Comparison of ENCODE assay signal across 7 mouse cellular contexts in the genomic region with DNA sequence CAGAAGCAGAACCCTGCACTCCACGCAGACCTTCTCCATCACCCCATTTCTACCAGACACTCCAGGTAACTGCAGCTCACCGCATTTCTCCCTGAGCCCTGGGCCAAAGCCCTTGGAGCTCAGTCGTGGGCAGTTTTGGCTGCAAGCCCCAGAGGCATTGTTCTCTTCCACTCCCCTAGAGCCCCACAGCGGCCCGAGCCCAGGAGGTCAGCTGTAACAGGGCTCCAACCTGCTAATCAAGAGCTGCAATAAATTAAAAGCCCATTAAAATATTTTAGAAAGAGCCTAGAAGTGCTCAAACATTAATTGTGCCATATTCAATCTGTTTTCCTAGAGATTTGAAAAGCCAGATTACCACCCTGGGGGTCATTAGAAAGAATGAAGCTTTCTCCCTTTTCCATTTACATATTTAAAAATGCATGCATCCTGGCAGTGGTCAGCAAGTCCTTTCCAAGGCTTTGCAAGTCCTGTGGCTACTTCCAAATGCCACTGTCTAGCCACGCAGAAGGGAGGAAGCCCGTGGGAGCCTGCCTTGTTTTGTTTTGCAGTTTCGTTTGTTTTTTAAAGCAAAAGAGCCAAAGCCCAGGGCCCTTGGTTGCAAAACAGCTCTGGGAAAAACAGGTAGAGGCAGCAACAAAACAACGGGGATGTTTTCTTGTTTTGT.
A peak's percentile ranks its signal among the peaks of the same experiment; 100 is the strongest.
DNase-seq lines count a peak whose midpoint lies in the region; ATAC-seq lines count a peak whose summit lies in the region.

No protein-coding gene starts in this region.

- H3K4me1 ChIP-seq in heart, embryonic 12.5 days (replicated peaks), result peaks cover 30% of the 10 kb centered on the region

- no peak overlapping the region for H3K4me3 ChIP-seq in heart, embryonic 12.5 days

- H3K27me3 ChIP-seq in heart, embryonic 12.5 days (replicated peaks), result no peaks in the 10 kb centered on the region

- H3K4me2 ChIP-seq in heart, embryonic 12.5 days, result peak overlapping the region; percentile 50

- peak overlapping the region; percentile 56 for H3K27ac ChIP-seq in heart, embryonic 12.5 days (ENCODE audit: poor library complexity, severe bottlenecking)

- H3K9me3 ChIP-seq in heart, embryonic 12.5 days (replicated peaks), result no peaks in the 10 kb centered on the region

- peak overlapping the region; percentile 12 for H3K9ac ChIP-seq in heart, embryonic 12.5 days

- DNase-seq in 3T3-L1 (ENCODE audit: low read depth, low spot score), result peak; percentile 34
- DNase-seq in NIH3T3 (ENCODE audit: low read depth), result peak; percentile 48
- peak; percentile 53 for DNase-seq in kidney, postnatal 10 days
- DNase-seq in ovary, adult 18-20 months (ENCODE audit: low spot score), result peak; percentile 31
- no peak for DNase-seq in thymus, postnatal 4 days

- WGBS in heart, embryonic 12.5 days, result 28% methylated on average over 9 of the region's 9 CpGs

- peaks cover 8% of the 10 kb centered on the region; the same call in 1 of the 2 replicates for H3K36me3 ChIP-seq in heart, embryonic 12.5 days

- ATAC-seq in heart, embryonic 12.5 days (ENCODE audit: insufficient number of reproducible peaks, low FRiP score), result no peak
- ATAC-seq in erythroid progenitor cell, adult 5-6 weeks (replicated peaks; ENCODE audit: low FRiP score, poor library complexity, severe bottlenecking), result no peak
